Mouse (Mus musculus) lung, adult 2 months (tissue): ENCODE measurements at regions not wholly inside any gene's neighbourhood (a gene's known extent, or its start where the extent isn't known, plus 50 kb on each side); places are given as distances from the start of the nearest gene placed in this dataset.

Experiments
- CTCF ChIP-seq: fragments of 200-500 bp; IDR thresholded peaks from 2 replicates; pipeline ENCODE4 v1.5.1; 2011; ENCODE audit warnings: mild to moderate bottlenecking, low read length, control low read depth; ENCODE audit not compliant: insufficient read depth
- POLR2A ChIP-seq: fragments of 200-500 bp; IDR thresholded peaks from 2 replicates; pipeline ENCODE4 v1.6.1; 2011; ENCODE audit warnings: low read depth, mild to moderate bottlenecking, control low read depth, low read length, borderline replicate concordance; ENCODE audit errors: extremely low read depth

DNA sequence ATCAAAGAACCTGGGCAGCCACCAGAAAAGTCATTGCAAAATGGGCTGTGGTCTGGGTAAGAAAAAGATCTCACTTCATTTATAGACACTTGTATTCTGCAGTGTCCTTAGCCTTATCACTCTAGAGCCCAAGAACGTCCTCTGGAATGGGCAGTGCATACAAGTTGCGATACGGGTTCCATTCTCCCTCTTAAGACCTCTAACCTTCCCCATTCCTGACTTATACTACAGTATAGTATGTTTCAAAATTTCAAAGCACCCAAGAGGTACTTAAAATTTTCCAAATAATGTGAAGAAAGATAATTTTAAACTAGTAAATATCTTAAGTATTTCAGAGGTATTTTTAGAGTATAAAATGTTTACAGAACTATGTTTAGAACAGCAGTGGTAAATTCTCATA lies 276.8 kb upstream of the Actbl2 start:
- TF ChIP-seq POLR2A (no peak), CTCF (no peak)
